Mouse (Mus musculus) layer of hippocampus, postnatal 25 days (tissue): ENCODE data around the gene Vstm2b. TPM values are rescaled to one million over a fixed set of nuclear protein-coding genes. Genes with fewer than 3 reads are reported as not detected.

Experiments used
- total RNA-seq, 2 experiments: library from RNA; stranded (reverse); gene quantifications; 2 replicates each; pipeline ENCODE4 v1.2.3; 2021

The Vstm2b gene
- total RNA-seq, 2 experiments from 2014 or later, result 64.7 to 73.7 TPM

Other genes starting within 250 kb of the Vstm2b start
- not detected for gene 4930433I11Rik, start 89.2 kb downstream of the Vstm2b start, total RNA-seq
- not detected for gene Gm4884, start 134.4 kb downstream of the Vstm2b start, total RNA-seq